Mouse (Mus musculus) heart, adult 9 months (tissue): ENCODE results near the gene Afap1l2.
A peak's percentile ranks its signal among the peaks of the same experiment; 100 is the strongest.

ENCODE experiments used
- DNase-seq, 2 experiments: peaks; one replicate each; pipeline ENCODE4 v3.0.0; 2022; ENCODE audit warnings: low spot score in 2 of 2

The Afap1l2 gene

GRCm38 (mm10) chr19:57007781-57008710, at the start of gene Afap1l2:
Afap1l2 (minus strand) TSS chr19:57008228.
- DNase-seq = peak in 1 of 2 experiments; percentile 62

- DNase-seq = no peak
Measured at GRCm38 (mm10) chr19:57057568-57057967, 49.5 kb upstream of the Afap1l2 start.

- no peak for DNase-seq
Measured at GRCm38 (mm10) chr19:57055215-57056120, 47.4 kb upstream of the Afap1l2 start.

GRCm38 (mm10) chr19:57052959-57053358, 44.9 kb upstream of the Afap1l2 start:
- DNase-seq = no peak

- no peak for DNase-seq
Measured at GRCm38 (mm10) chr19:57052016-57052415, 44.0 kb upstream of the Afap1l2 start.

- no peak for DNase-seq
Measured at GRCm38 (mm10) chr19:57049592-57050090, 41.6 kb upstream of the Afap1l2 start.

GRCm38 (mm10) chr19:57047671-57048320, 39.8 kb upstream of the Afap1l2 start:
- peak in 1 of 2 experiments; percentile 27 for DNase-seq

GRCm38 (mm10) chr19:57039258-57039657, 31.2 kb upstream of the Afap1l2 start:
- no peak for DNase-seq

- no peak for DNase-seq
Measured at GRCm38 (mm10) chr19:57036860-57037259, 28.8 kb upstream of the Afap1l2 start.

GRCm38 (mm10) chr19:57031582-57031981, 23.6 kb upstream of the Afap1l2 start:
- peak; percentile 40 to 61 for DNase-seq

GRCm38 (mm10) chr19:57029461-57029860, 21.4 kb upstream of the Afap1l2 start:
- no peak for DNase-seq

- peak; percentile 48 to 74 for DNase-seq
Measured at GRCm38 (mm10) chr19:57028327-57029179, 20.5 kb upstream of the Afap1l2 start.

- DNase-seq = no peak
Measured at GRCm38 (mm10) chr19:57026501-57026900, 18.5 kb upstream of the Afap1l2 start.

GRCm38 (mm10) chr19:57017785-57018179, 9.8 kb upstream of the Afap1l2 start:
- no peak for DNase-seq

GRCm38 (mm10) chr19:57016995-57017784, 9.2 kb upstream of the Afap1l2 start:
- DNase-seq = peak in 1 of 2 experiments; percentile 56

- DNase-seq = no peak
Measured at GRCm38 (mm10) chr19:57014808-57015207, 6.8 kb upstream of the Afap1l2 start.

GRCm38 (mm10) chr19:57013271-57013677, 5.2 kb upstream of the Afap1l2 start:
- DNase-seq = no peak

GRCm38 (mm10) chr19:57012068-57012467, 4.0 kb upstream of the Afap1l2 start:
- no peak for DNase-seq

- no peak for DNase-seq
Measured at GRCm38 (mm10) chr19:57010064-57010463, 2.0 kb upstream of the Afap1l2 start.

GRCm38 (mm10) chr19:57009653-57010052, 1.6 kb upstream of the Afap1l2 start:
- DNase-seq = no peak
